Mouse (Mus musculus) adipocyte (in vitro differentiated cells): ENCODE data around the gene Tas2r103.

Experiments used
- DNase-seq: peaks from one replicate; pipeline ENCODE4 v3.0.0-alpha.2; 2016; ENCODE audit warnings: low spot score

Tas2r103 gene

GRCm38 (mm10) chr6:133037001-133037400 lies at the start of gene Tas2r103:
TSS of gene Tas2r103 (minus strand) at chr6:133037101.
- DNase-seq: no peak

- DNase-seq: no peak
These were observed 18.8 kb upstream of the Tas2r103 start, which contains the start of gene Tas2r140 for GRCm38 (mm10) chr6:133055716-133056115. TSS of gene Tas2r140 (minus strand) at chr6:133055816.
